Mouse (Mus musculus): Measurements from ENCODE around the gene Aldh4a1. TPM values are rescaled to one million over a fixed set of nuclear protein-coding genes. Genes with fewer than 3 reads are reported as not detected.

Gene Aldh4a1
- 100 TPM for polyA plus RNA-seq (2014; fragmentation: Illumina TruSeq; extraction: RNeasy Lipid Tissue Mini Kit (QIAGEN cat#74804); ENCODE audit: low read depth, low replicate concordance)

GRCm38 (mm10) chr4:139622373-139623282, at the start of gene Aldh4a1:
Aldh4a1 (plus strand) TSS chr4:139622866.

GRCm38 (mm10) chr4:139602357-139603244, 20.1 kb upstream of the Aldh4a1 start, which contains the start of gene Gm21969:
Gm21969 (plus strand) TSS chr4:139603186.

GRCm38 (mm10) chr4:139653238-139653637, 30.6 kb downstream of the Aldh4a1 start, which contains the start of gene Tas1r2:
Tas1r2 (plus strand) TSS chr4:139653538.

Other genes with a start within 250 kb of the Aldh4a1 start
- 4.0 TPM for gene Iffo2, start 92.3 kb upstream of the Aldh4a1 start, polyA plus RNA-seq (2014; fragmentation: Illumina TruSeq; extraction: RNeasy Lipid Tissue Mini Kit (QIAGEN cat#74804); ENCODE audit: low read depth, low replicate concordance)
- gene Gm21969, start 19.7 kb upstream of the Aldh4a1 start, polyA plus RNA-seq (2014; fragmentation: Illumina TruSeq; extraction: RNeasy Lipid Tissue Mini Kit (QIAGEN cat#74804); ENCODE audit: low read depth, low replicate concordance): not detected
- not detected for gene Tas1r2, start 30.7 kb downstream of the Aldh4a1 start, polyA plus RNA-seq (2014; fragmentation: Illumina TruSeq; extraction: RNeasy Lipid Tissue Mini Kit (QIAGEN cat#74804); ENCODE audit: low read depth, low replicate concordance)
- not detected for gene Pax7, start 210.7 kb downstream of the Aldh4a1 start, polyA plus RNA-seq (2014; fragmentation: Illumina TruSeq; extraction: RNeasy Lipid Tissue Mini Kit (QIAGEN cat#74804); ENCODE audit: low read depth, low replicate concordance)

Data from heart, adult 10 weeks (tissue).